Mouse (Mus musculus): ENCODE measurements around the gene Adam10. TPM values are rescaled to one million over a fixed set of nuclear protein-coding genes. Genes with fewer than 3 reads are reported as not detected.

Adam10 gene
- polyA plus RNA-seq, 1 experiment from 2014 or later: 81.4 TPM

- H3K4me2 ChIP-seq (replicated peaks): no peak overlapping the region
- WGBS: 82% methylated on average over 4 of the region's 4 CpGs
- no peaks in the 10 kb centered on the region for H3K36me3 ChIP-seq
- no peak for ATAC-seq (ENCODE audit: insufficient number of reproducible peaks, insufficient read depth, low FRiP score, low TSS enrichment)
- H3K4me3 ChIP-seq: no peak overlapping the region
- H3K27me3 ChIP-seq: no peaks in the 10 kb centered on the region
- H3K9me3 ChIP-seq: no peaks in the 10 kb centered on the region
- peaks cover 3% of the 10 kb centered on the region for H3K4me1 ChIP-seq
- H3K9ac ChIP-seq: no peak overlapping the region
- H3K27ac ChIP-seq: no peak overlapping the region
These were observed 3.7 kb upstream of the Adam10 start for GRCm38 (mm10) chr9:70675117-70675516.

DNA sequence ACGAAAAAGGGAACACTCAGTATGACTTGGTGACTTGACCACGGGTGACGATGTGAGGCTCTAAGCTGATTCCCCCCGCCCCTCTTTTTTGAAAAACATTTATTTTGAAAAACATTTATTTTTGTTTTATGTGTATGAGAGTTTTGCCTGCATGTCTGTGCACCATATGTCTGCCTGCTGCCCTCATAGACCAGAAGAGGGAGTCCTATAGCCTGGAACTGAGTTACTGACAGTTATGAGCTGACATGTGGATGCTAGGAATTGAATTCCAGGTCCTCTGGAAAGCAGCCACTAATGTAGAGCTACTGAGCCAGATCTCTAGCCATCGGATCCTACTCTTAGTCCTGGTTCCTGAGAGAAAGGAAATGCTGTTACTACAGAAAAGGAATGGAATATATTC, 2.8 kb upstream of the Adam10 start:
- no peak overlapping the region for H3K4me3 ChIP-seq
- no peak overlapping the region for H3K27ac ChIP-seq
- no peak for ATAC-seq (ENCODE audit: insufficient number of reproducible peaks, insufficient read depth, low FRiP score, low TSS enrichment)
- H3K9me3 ChIP-seq: no peaks in the 10 kb centered on the region
- WGBS: 90% methylated on average over 5 of the region's 5 CpGs
- H3K4me2 ChIP-seq (replicated peaks): no peak overlapping the region
- peaks cover 6% of the 10 kb centered on the region for H3K4me1 ChIP-seq
- H3K36me3 ChIP-seq: no peaks in the 10 kb centered on the region
- no peaks in the 10 kb centered on the region for H3K27me3 ChIP-seq
- no peak overlapping the region for H3K9ac ChIP-seq

DNA sequence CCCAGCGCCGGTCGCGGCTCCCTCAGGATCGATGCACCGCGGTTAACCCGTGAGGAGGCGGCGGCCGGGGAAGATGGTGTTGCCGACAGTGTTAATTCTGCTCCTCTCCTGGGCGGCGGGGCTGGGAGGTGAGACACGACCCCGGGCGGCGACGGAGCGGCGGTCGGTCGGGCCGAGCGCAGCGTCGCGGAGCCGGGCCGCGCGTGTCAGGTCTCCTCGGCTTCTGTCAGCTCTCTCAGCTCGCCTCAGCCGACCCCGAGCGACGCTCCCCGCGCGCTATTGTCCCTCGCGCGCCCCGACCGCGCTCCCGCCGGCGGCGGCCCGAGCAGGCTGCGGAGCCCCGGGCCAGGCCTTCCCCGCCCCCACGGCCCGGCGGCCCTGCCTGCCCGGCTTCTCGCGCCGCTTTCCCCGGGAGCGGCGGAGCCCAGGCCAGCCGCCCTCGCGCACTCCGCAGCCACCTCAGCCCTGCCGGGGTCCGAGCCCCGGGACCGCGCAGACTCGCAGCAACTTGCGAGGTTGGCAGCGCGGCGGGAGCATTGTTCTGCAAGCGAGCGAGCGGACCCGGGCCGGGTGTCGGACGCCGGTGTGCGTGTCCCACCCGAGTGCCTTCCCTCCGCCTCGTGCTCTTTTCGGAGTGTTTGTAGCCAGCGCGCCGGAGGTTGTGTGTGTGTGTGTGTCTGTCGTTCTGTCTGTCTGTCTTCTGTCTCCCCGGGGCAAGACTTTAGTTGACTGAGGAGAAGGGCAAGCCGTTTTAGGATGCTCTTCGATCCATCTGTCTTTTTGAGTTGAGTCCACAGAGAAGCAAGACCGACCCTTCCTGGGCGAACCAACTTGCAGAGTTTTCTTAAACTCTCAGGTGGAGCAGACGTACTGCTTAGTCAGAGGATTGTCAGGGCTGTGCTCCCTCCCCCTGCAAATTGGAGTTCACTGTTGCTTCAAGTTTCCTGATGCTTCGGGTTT, 615 bp downstream of the Adam10 start:
- Histone ChIP-seq H3K36me3 (no peaks in the 10 kb centered on the region), H3K4me3 (peak overlapping the region; percentile 95), H3K4me2 (replicated peaks) (peak overlapping the region; percentile 78), H3K9ac (peak overlapping the region; percentile 97), H3K9me3 (no peaks in the 10 kb centered on the region), H3K27ac (peak overlapping the region; percentile 96), H3K27me3 (no peaks in the 10 kb centered on the region), H3K4me1 (peaks cover 16% of the 10 kb centered on the region)
- WGBS: under 1% methylated on average over 102 of the region's 103 CpGs
- peak; percentile 30 for ATAC-seq (ENCODE audit: insufficient number of reproducible peaks, insufficient read depth, low FRiP score, low TSS enrichment)

- Histone ChIP-seq H3K4me3 (no peak overlapping the region), H3K4me1 (peaks cover 16% of the 10 kb centered on the region), H3K9ac (no peak overlapping the region), H3K27me3 (no peaks in the 10 kb centered on the region), H3K4me2 (replicated peaks) (no peak overlapping the region), H3K9me3 (no peaks in the 10 kb centered on the region), H3K27ac (no peak overlapping the region), H3K36me3 (no peaks in the 10 kb centered on the region)
- no peak for ATAC-seq (ENCODE audit: insufficient number of reproducible peaks, insufficient read depth, low FRiP score, low TSS enrichment)
- 88% methylated on average over 1 of the region's 1 CpGs for WGBS
These were observed 3.4 kb downstream of the Adam10 start for GRCm38 (mm10) chr9:70682202-70682601.

DNA sequence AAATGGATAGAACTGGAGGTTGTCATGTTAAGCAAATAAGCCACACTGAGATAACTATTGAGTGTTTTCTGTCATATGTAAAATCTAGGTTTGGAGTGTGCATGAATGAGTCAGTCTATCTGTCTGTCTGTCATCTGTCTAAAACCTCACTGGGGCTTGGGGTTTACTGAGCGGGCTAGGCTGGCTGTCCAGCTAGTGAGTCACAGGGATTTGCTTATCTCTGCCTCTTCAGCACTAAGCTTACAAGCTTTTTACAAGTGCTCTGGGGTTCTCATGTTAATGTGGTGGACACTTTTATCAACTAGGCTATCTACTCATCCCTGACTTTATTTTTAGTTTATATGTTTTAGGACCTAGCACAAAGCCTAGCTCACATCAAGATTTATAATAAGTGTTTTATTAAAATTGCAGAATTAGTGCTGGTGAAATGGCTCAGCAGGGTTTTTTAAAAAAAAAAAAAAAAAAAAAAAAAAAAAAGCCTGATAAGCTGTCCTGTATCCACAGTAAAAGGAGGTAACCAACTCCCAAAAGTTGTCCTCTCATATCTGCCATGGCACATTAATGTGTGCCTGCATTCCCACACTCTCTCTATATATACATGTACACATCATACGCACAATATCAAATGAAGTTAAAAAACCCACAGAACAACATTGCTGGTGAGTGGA, 9.6 kb downstream of the Adam10 start:
- Histone ChIP-seq H3K9me3 (no peaks in the 10 kb centered on the region), H3K4me2 (replicated peaks) (no peak overlapping the region), H3K36me3 (no peaks in the 10 kb centered on the region), H3K27ac (no peak overlapping the region), H3K9ac (no peak overlapping the region), H3K27me3 (no peaks in the 10 kb centered on the region), H3K4me1 (no peaks in the 10 kb centered on the region), H3K4me3 (no peak overlapping the region)
- no peak for ATAC-seq (ENCODE audit: insufficient number of reproducible peaks, insufficient read depth, low FRiP score, low TSS enrichment)
- WGBS: 90% methylated on average over 2 of the region's 2 CpGs

DNA sequence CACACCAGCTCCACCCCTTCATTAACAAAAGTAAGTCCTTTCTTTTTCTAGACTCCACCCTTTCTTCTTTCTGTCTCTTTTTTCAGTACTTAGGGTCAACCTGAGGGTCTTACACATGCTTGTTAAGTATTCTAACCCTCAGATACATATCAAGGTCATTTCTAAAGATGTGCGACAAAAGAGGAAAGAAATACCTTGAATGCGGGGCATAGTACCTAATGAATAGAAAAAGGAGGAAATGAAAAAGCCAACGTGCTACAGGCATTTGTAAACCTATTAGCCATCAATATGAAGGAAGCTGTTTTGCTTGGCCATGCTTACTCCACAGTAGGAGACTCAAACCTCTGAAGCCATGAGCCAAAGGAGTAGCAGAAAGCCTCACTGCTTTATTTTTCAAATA, 11.1 kb downstream of the Adam10 start:
- Histone ChIP-seq H3K9ac (no peak overlapping the region), H3K27ac (no peak overlapping the region), H3K4me3 (no peak overlapping the region), H3K36me3 (no peaks in the 10 kb centered on the region), H3K4me2 (replicated peaks) (no peak overlapping the region), H3K4me1 (no peaks in the 10 kb centered on the region), H3K27me3 (no peaks in the 10 kb centered on the region), H3K9me3 (no peaks in the 10 kb centered on the region)
- no peak for ATAC-seq (ENCODE audit: insufficient number of reproducible peaks, insufficient read depth, low FRiP score, low TSS enrichment)
- 73% methylated on average over 3 of the region's 3 CpGs for WGBS

- ATAC-seq (ENCODE audit: insufficient number of reproducible peaks, insufficient read depth, low FRiP score, low TSS enrichment): no peak
- H3K27me3 ChIP-seq: no peaks in the 10 kb centered on the region
- H3K4me1 ChIP-seq: no peaks in the 10 kb centered on the region
- H3K9me3 ChIP-seq: no peaks in the 10 kb centered on the region
- H3K36me3 ChIP-seq: no peaks in the 10 kb centered on the region
- no peak overlapping the region for H3K9ac ChIP-seq
- H3K4me3 ChIP-seq: no peak overlapping the region
- H3K27ac ChIP-seq: no peak overlapping the region
- H3K4me2 ChIP-seq (replicated peaks): no peak overlapping the region
These were observed 11.8 kb downstream of the Adam10 start for GRCm38 (mm10) chr9:70690579-70690978.

DNA sequence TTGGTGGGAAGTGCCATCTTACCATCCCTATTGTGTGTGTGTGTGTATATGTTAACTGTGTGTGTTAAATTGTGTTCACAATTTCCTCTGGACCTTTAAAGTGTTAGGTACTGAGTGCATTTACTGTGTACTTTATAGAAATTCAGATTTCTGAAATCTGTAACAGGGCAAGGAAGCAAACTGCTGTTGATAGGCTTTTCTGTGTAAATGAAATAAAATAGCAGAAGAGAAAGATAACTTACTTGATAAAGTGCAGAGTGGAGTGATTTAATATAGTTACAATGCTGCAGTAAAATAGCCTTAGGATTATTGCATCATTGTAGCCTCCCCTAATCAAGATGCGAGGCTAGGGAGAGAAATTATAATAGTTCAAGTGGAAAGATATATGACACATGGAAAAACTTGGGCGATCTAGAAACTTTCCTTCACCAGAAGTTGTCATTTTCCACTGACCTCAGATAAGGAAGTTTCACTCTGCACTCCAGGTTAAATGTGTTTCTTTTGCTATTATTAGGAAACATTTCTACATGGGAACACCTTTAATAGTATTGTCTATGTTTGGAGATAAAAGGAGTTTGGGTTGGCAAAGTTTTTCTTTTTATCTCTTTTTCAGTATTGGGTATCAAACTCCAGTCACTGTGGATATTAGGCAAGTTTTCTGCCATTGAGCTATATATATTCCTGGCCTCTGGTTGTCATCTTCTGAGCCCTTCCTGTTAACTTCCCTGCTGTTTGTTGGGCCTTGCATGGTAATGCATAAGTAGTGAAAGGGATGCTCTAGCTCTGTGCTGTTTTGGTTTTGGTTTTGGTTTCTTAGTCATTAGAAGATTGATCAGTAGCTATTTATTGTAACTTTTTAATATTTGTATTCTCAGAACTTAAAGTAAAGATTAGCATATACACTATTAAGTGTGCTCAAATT, 13.2 kb downstream of the Adam10 start:
- no peak for ATAC-seq (ENCODE audit: insufficient number of reproducible peaks, insufficient read depth, low FRiP score, low TSS enrichment)
- Histone ChIP-seq H3K27ac (no peak overlapping the region), H3K36me3 (no peaks in the 10 kb centered on the region), H3K4me3 (no peak overlapping the region), H3K27me3 (no peaks in the 10 kb centered on the region), H3K9ac (no peak overlapping the region), H3K4me1 (no peaks in the 10 kb centered on the region), H3K9me3 (no peaks in the 10 kb centered on the region), H3K4me2 (replicated peaks) (no peak overlapping the region)
- 76% methylated on average over 2 of the region's 2 CpGs for WGBS

DNA sequence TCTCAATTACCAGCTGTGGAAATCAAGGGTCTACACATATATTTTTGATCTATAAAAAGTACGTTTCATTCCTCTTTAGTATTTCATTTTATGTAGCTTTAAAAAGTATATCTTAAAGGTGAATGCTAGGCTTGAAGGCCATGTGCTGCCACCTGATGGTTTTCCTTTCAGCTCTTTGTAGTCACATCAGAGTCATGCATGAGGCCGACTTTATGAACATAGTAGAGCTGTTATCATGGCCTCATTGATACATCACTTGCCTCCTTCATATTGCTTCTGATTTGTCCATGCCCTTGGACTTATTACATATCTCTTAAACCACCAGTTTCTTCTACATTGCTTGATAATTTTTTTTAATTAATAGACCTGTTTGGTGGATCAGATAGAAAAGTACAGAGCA, 16.9 kb downstream of the Adam10 start:
- no peak for ATAC-seq (ENCODE audit: insufficient number of reproducible peaks, insufficient read depth, low FRiP score, low TSS enrichment)
- 97% methylated on average over 2 of the region's 2 CpGs for WGBS
- no peaks in the 10 kb centered on the region for H3K36me3 ChIP-seq

DNA sequence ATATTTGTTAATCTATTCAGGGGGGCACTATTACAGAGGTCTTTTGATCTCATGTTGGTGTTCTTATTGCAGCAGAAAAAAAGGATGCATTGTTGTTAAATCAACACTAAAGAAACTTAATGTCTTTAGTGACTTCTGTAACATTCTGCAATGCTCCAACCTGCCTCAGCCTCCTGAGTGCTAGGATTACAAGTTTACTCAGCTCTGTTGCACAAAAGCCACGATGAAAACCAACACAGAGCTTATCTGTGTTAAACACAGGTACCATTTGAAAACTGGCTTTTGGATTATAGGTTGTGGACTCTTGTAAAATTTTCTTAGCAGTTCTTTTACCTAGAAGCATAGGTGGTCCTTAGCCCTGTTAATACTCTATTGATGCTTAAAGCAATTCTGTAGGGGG, 19.3 kb downstream of the Adam10 start:
- WGBS: 87% methylated on average over 1 of the region's 1 CpGs

More for the DNA sequence above, 16.9 kb downstream of the Adam10 start:
- H3K4me1 ChIP-seq: no peaks in the 10 kb centered on the region
- H3K9me3 ChIP-seq: no peaks in the 10 kb centered on the region
- H3K27me3 ChIP-seq: no peaks in the 10 kb centered on the region
- no peak overlapping the region for H3K9ac ChIP-seq
- no peak overlapping the region for H3K4me3 ChIP-seq
- H3K4me2 ChIP-seq (replicated peaks): no peak overlapping the region
- H3K27ac ChIP-seq: no peak overlapping the region

DNA sequence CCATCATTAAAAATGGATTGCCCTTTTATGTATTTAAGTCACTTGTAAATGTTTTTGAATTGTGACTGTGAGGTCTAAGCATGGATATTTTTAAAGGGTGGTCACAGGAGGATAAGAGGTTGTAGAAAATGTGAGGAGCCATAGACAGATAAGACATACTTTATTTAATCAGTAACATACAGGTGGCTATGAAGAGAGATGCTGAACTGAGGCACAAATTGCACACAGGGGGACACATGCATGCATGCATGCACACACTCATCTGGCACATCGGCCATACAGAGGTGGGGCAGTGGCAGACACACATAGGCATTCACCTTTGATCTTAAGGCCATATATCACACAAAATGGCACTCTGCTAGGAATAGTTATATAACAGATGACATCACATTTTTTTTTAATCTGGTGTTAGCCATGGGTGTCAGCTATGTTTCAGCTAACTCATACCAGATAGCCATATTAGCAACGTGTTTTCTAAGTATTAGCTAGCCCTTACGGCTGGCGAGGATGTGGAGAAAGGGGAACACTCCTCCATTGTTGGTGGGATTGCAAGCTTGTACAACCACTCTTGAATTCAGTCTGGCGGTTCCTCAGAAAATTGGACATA, 24.9 kb downstream of the Adam10 start:
- Histone ChIP-seq H3K27me3 (no peaks in the 10 kb centered on the region), H3K4me1 (no peaks in the 10 kb centered on the region), H3K36me3 (0 out of 2 replicates have a peak, but pooled peaks cover 6% of the 10 kb centered on the region), H3K9me3 (no peaks in the 10 kb centered on the region), H3K27ac (no peak overlapping the region), H3K9ac (no peak overlapping the region), H3K4me3 (no peak overlapping the region), H3K4me2 (replicated peaks) (no peak overlapping the region)
- 94% methylated on average over 5 of the region's 5 CpGs for WGBS
- ATAC-seq (ENCODE audit: insufficient number of reproducible peaks, insufficient read depth, low FRiP score, low TSS enrichment): no peak

More for the DNA sequence above, 19.3 kb downstream of the Adam10 start:
- Histone ChIP-seq H3K9ac (no peak overlapping the region), H3K4me3 (no peak overlapping the region), H3K27ac (no peak overlapping the region), H3K9me3 (no peaks in the 10 kb centered on the region), H3K27me3 (no peaks in the 10 kb centered on the region), H3K36me3 (no peaks in the 10 kb centered on the region), H3K4me2 (replicated peaks) (no peak overlapping the region), H3K4me1 (no peaks in the 10 kb centered on the region)
- ATAC-seq (ENCODE audit: insufficient number of reproducible peaks, insufficient read depth, low FRiP score, low TSS enrichment): no peak
